Mouse (Mus musculus) hindbrain, embryonic 11.5 days (tissue): ENCODE measurements around the gene Ltb4r1. TPM values are rescaled to one million over a fixed set of nuclear protein-coding genes. Genes with fewer than 3 reads are reported as not detected.

Source experiments
- ATAC-seq: fragments of 200-750 bp; cut with Nextera tagmentation; 2 replicates; pipeline ENCODE4 v1.8.0; 2017; ENCODE audit warnings: mild to moderate bottlenecking, moderate TSS enrichment, moderate library complexity; ENCODE audit not compliant: low FRiP score
- DNase-seq: peaks from one replicate; pipeline ENCODE4 v3.0.0-alpha.2; 2015; ENCODE audit warnings: low spot score
- H3K27ac ChIP-seq: fragments of 300-500 bp; sonication (generic); 2 replicates; pipeline ENCODE4 v1.5.1; 2014; ENCODE audit warnings: mild to moderate bottlenecking, low read depth, low read length
- H3K27me3 ChIP-seq: fragments of 300-500 bp; sonication (generic); 2 replicates; pipeline ENCODE4 v1.6.1; 2014; ENCODE audit warnings: mild to moderate bottlenecking, low read length, moderate library complexity, mixed read lengths; ENCODE audit not compliant: control insufficient read depth, insufficient read depth
- H3K36me3 ChIP-seq: fragments of 300-500 bp; sonication (generic); 2 replicates; pipeline ENCODE4 v1.6.1; 2014; ENCODE audit warnings: mild to moderate bottlenecking, low read length, moderate library complexity, mixed read lengths; ENCODE audit not compliant: control insufficient read depth, insufficient read depth
- H3K4me1 ChIP-seq: fragments of 300-500 bp; sonication (generic); replicated peaks from 2 replicates; pipeline ENCODE4 v1.6.1; 2014; ENCODE audit warnings: low read length, mixed read lengths; ENCODE audit not compliant: control insufficient read depth, insufficient read depth
- H3K4me2 ChIP-seq: fragments of 300-500 bp; sonication (generic); replicated peaks from 2 replicates; pipeline ENCODE4 v1.6.1; 2014; ENCODE audit warnings: mild to moderate bottlenecking, low read depth, low read length
- H3K4me3 ChIP-seq: fragments of 300-500 bp; sonication (generic); 2 replicates; pipeline ENCODE4 v1.5.1; 2014; ENCODE audit warnings: low read depth, low read length
- H3K9ac ChIP-seq: fragments of 300-500 bp; sonication (generic); 2 replicates; pipeline ENCODE4 v1.6.1; 2014; ENCODE audit warnings: low read depth, low read length
- H3K9me3 ChIP-seq: fragments of 300-500 bp; sonication (generic); 2 replicates; pipeline ENCODE4 v1.6.1; 2016; ENCODE audit warnings: low read length; ENCODE audit not compliant: control insufficient read depth
- WGBS: fragments of 180-500 bp; shearing (Covaris S2); extraction: QIAGEN DNeasy Blood & Tissue Kit; methylation state at CpG from one replicate; pipeline ENCODE4 v1.1.7; 2014; 5-methylcytosine and 5-hydroxymethylcytosine counted together
- polyA plus RNA-seq: library from polyadenylated mRNA; unstranded; fragments of >200 nt; fragmentation: Nextera tagmentation; extraction: Ambion mirVana; gene quantifications from 2 replicates; pipeline ENCODE4 v1.2.1, GENCODE M21; 2014

Ltb4r1 gene
- polyA plus RNA-seq: 0.14 TPM in 1 of 2 replicates, not detected in the other

- H3K27me3 ChIP-seq: peaks cover 64% of the 10 kb centered on the region
- H3K4me3 ChIP-seq: no peak within 1 kb of the TSS
- ATAC-seq (no peak), DNase-seq (no peak)
- no peak within 1 kb of the TSS for H3K27ac ChIP-seq
- H3K9me3 ChIP-seq: no peaks in the 10 kb centered on the region
- WGBS: 79% methylated on average over 4 of the region's 4 CpGs
- no peak within 1 kb of the TSS for H3K9ac ChIP-seq
- no peaks in the 10 kb centered on the region for H3K36me3 ChIP-seq
- 0 out of 2 replicates have a peak, but pooled peaks cover 7% of the 10 kb centered on the region for H3K4me1 ChIP-seq
- H3K4me2 ChIP-seq: no peak within 1 kb of the TSS
Observed at GRCm38 (mm10) chr14:55765696-55766095, at the start of gene Ltb4r1. Ltb4r1 (plus strand) TSS chr14:55765962.

- DNase-seq: no peak
Observed at GRCm38 (mm10) chr14:55716271-55716670, 49.5 kb upstream of the Ltb4r1 start.

DNA sequence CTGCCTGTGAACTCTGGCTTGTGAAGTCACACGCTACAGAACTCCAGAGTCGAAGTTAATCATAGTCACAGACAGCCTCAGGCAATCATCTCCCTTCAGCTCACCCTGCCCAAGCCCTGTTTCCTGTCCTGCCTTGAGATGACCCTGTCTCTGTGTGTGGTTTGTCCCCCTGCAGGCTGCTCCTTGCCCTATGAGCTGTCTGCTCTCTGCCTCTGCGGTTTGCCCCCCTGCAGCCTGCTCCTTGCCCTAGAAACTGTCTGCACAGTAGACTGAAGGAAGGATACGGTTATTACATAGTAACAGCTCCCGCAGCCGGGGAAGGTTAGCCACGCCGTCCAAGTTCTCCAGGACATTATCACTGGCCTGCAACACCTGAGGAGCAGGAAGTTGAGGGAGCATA lies 48.9 kb upstream of the Ltb4r1 start:
- peaks cover 6% of the 10 kb centered on the region for H3K27me3 ChIP-seq
- no peak for ATAC-seq
- H3K4me3 ChIP-seq: no peak overlapping the region
- H3K9me3 ChIP-seq: no peaks in the 10 kb centered on the region
- no peak overlapping the region for H3K27ac ChIP-seq
- no peaks in the 10 kb centered on the region for H3K4me1 ChIP-seq
- H3K9ac ChIP-seq: no peak overlapping the region
- no peak for DNase-seq
- H3K4me2 ChIP-seq: no peak overlapping the region
- 0 out of 2 replicates have a peak, but pooled peaks cover 2% of the 10 kb centered on the region for H3K36me3 ChIP-seq
- WGBS: 74% methylated on average over 8 of the region's 8 CpGs

More at GRCm38 (mm10) chr14:55716271-55716670, 49.5 kb upstream of the Ltb4r1 start:
- H3K9ac ChIP-seq: no peak overlapping the region
- H3K4me2 ChIP-seq: no peak overlapping the region
- ATAC-seq: no peak
- no peaks in the 10 kb centered on the region for H3K9me3 ChIP-seq
- WGBS: 91% methylated on average over 6 of the region's 6 CpGs
- 0 out of 2 replicates have a peak, but pooled peaks cover 2% of the 10 kb centered on the region for H3K36me3 ChIP-seq
- no peak overlapping the region for H3K27ac ChIP-seq
- H3K4me3 ChIP-seq: no peak overlapping the region
- H3K27me3 ChIP-seq: peaks cover 6% of the 10 kb centered on the region
- H3K4me1 ChIP-seq: no peaks in the 10 kb centered on the region

GRCm38 (mm10) chr14:55719737-55720136 lies 46.0 kb upstream of the Ltb4r1 start:
- H3K4me2 ChIP-seq: no peak overlapping the region
- H3K9me3 ChIP-seq: no peaks in the 10 kb centered on the region
- ATAC-seq: no peak
- no peak overlapping the region for H3K9ac ChIP-seq
- H3K27ac ChIP-seq: no peak overlapping the region
- H3K4me3 ChIP-seq: no peak overlapping the region
- H3K4me1 ChIP-seq: no peaks in the 10 kb centered on the region
- DNase-seq: no peak
- 0 out of 2 replicates have a peak, but pooled peaks cover 2% of the 10 kb centered on the region for H3K36me3 ChIP-seq
- no peaks in the 10 kb centered on the region for H3K27me3 ChIP-seq
- 93% methylated on average over 6 of the region's 6 CpGs for WGBS

DNA sequence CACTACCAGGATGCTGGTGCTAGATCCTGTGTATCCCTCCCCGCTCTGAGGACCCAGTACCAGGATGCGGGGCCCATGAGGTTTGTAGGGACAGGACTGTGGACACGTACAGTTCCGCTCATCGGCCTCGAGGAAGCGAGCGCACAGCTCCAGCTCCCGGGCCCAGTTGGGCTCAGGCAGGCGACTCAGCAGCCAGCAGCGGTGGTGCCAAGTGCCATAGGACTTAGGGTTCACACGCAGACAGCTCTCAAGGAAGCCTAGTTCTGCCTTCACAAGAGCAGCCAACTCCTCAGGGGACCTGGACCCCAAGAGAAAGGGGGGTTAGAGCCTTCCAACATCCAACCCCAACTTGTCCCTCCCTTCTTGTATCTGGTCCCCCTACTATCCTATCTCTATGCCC lies 45.1 kb upstream of the Ltb4r1 start:
- H3K4me1 ChIP-seq: no peaks in the 10 kb centered on the region
- WGBS: 94% methylated on average over 12 of the region's 12 CpGs
- no peak overlapping the region for H3K27ac ChIP-seq
- no peaks in the 10 kb centered on the region for H3K9me3 ChIP-seq
- H3K4me3 ChIP-seq: no peak overlapping the region
- H3K9ac ChIP-seq: no peak overlapping the region
- no peak for ATAC-seq
- H3K36me3 ChIP-seq: 0 out of 2 replicates have a peak, but pooled peaks cover 2% of the 10 kb centered on the region
- no peaks in the 10 kb centered on the region for H3K27me3 ChIP-seq
- DNase-seq: no peak
- no peak overlapping the region for H3K4me2 ChIP-seq

DNA sequence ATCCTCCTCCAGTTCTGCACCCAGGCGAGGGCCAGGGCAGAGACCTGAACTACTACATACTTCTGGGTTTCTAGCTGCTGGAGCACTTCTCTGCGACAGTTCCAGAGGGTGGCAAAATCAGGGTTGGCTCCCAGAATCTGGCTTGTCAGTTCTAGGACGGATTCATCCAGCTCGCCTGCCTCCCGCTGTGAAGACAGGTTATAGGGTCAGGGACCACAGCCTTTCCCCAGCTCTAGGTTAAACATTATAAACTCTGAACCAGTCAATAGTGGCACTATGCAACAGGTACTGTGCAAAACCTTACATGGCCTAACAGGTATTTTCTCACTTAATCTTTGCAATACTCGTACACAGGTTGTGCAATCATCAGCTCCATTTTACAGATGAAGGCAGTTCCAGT lies 44.7 kb upstream of the Ltb4r1 start:
- ATAC-seq (no peak), DNase-seq (no peak)
- Histone ChIP-seq H3K27ac (no peak overlapping the region), H3K36me3 (0 out of 2 replicates have a peak, but pooled peaks cover 2% of the 10 kb centered on the region), H3K9me3 (no peaks in the 10 kb centered on the region), H3K9ac (no peak overlapping the region), H3K4me1 (no peaks in the 10 kb centered on the region), H3K4me2 (peak overlapping the region; percentile 68; the same call in 1 of the 2 replicates), H3K27me3 (no peaks in the 10 kb centered on the region), H3K4me3 (peak overlapping the region; percentile 64; the same call in 1 of the 2 replicates)
- WGBS: 71% methylated on average over 6 of the region's 6 CpGs

- Histone ChIP-seq H3K36me3 (0 out of 2 replicates have a peak, but pooled peaks cover 2% of the 10 kb centered on the region), H3K27me3 (no peaks in the 10 kb centered on the region), H3K4me1 (no peaks in the 10 kb centered on the region), H3K4me2 (peak within 1 kb of the TSS; percentile 68), H3K9ac (peak within 1 kb of the TSS; percentile 69), H3K27ac (peak within 1 kb of the TSS; percentile 51), H3K9me3 (no peaks in the 10 kb centered on the region), H3K4me3 (peak within 1 kb of the TSS; percentile 64)
- WGBS: 1% methylated on average over 50 of the region's 50 CpGs
- ATAC-seq (peak; percentile 96), DNase-seq (peak; percentile 97)
Observed at GRCm38 (mm10) chr14:55721700-55722437, 43.9 kb upstream of the Ltb4r1 start, which contains the start of gene Rabggta. Rabggta (minus strand) TSS chr14:55722263.

- Histone ChIP-seq H3K27me3 (no peaks in the 10 kb centered on the region), H3K36me3 (0 out of 2 replicates have a peak, but pooled peaks cover 2% of the 10 kb centered on the region), H3K9ac (no peak overlapping the region), H3K9me3 (no peaks in the 10 kb centered on the region), H3K4me3 (no peak overlapping the region), H3K4me2 (no peak overlapping the region), H3K4me1 (no peaks in the 10 kb centered on the region), H3K27ac (no peak overlapping the region)
- no peak for DNase-seq
- WGBS: 52% methylated on average over 8 of the region's 8 CpGs
- peak; percentile 36 for ATAC-seq
Observed at GRCm38 (mm10) chr14:55722438-55722945, 43.3 kb upstream of the Ltb4r1 start.
